Mouse (Mus musculus) heart, embryonic 14.5 days (tissue): Measurements from ENCODE around the gene Mapk8ip3. TPM values are rescaled to one million over a fixed set of nuclear protein-coding genes. Genes with fewer than 3 reads are reported as not detected.

Experiments used
- ATAC-seq: fragments of 200-750 bp; cut with Nextera tagmentation; 2 replicates; pipeline ENCODE4 v1.8.0; 2017; ENCODE audit warnings: low read depth, moderate TSS enrichment; ENCODE audit not compliant: insufficient number of reproducible peaks, insufficient read depth, low FRiP score
- H3K27ac ChIP-seq, 2 experiments: fragments of 200-500 bp in 1 of 2; fragments of 300-500 bp in 1 of 2; sonication (generic) in 1 of 2; replicated peaks in 1 of 2; 2 replicates each; pipeline ENCODE4 v1.5.1; 2012 to 2014; ENCODE audit warnings: low read depth in 2 of 2, low read length in 2 of 2, control low read depth in 1 of 2, mild to moderate bottlenecking in 1 of 2, mixed read lengths in 1 of 2; ENCODE audit not compliant: control insufficient read depth in 1 of 2, insufficient read depth in 1 of 2
- H3K27me3 ChIP-seq: fragments of 300-500 bp; sonication (generic); 2 replicates; pipeline ENCODE4 v1.6.1; 2014; ENCODE audit warnings: mild to moderate bottlenecking, low read length, control low read depth; ENCODE audit not compliant: control insufficient read depth, insufficient read depth
- H3K36me3 ChIP-seq: fragments of 300-500 bp; sonication (generic); 2 replicates; pipeline ENCODE4 v1.6.1; 2014; ENCODE audit warnings: mild to moderate bottlenecking, control low read depth, low read length, mixed read lengths; ENCODE audit not compliant: control insufficient read depth, insufficient read depth
- H3K4me1 ChIP-seq, 2 experiments: fragments of 200-500 bp in 1 of 2; fragments of 300-500 bp in 1 of 2; sonication (generic) in 1 of 2; 2 replicates each; pipeline ENCODE4 v1.6.1; 2012 to 2014; ENCODE audit warnings: low read length in 2 of 2, control low read depth in 1 of 2, mixed read lengths in 1 of 2; ENCODE audit not compliant: control insufficient read depth in 2 of 2, insufficient read depth in 2 of 2
- H3K4me2 ChIP-seq: fragments of 300-500 bp; sonication (generic); 2 replicates; pipeline ENCODE4 v1.6.1; 2014; ENCODE audit warnings: mild to moderate bottlenecking, low read length
- H3K4me3 ChIP-seq, 2 experiments: fragments of 200-500 bp in 1 of 2; fragments of 300-500 bp in 1 of 2; sonication (generic) in 1 of 2; 2 replicates each; pipeline ENCODE4 v1.5.1; 2012 to 2014; ENCODE audit warnings: low read length in 2 of 2, mild to moderate bottlenecking in 2 of 2, control low read depth in 1 of 2, low read depth in 1 of 2, moderate library complexity in 1 of 2; ENCODE audit not compliant: control insufficient read depth in 1 of 2, insufficient read depth in 1 of 2
- H3K9ac ChIP-seq: fragments of 300-500 bp; sonication (generic); 2 replicates; pipeline ENCODE4 v1.6.1; 2014; ENCODE audit warnings: mild to moderate bottlenecking, low read length
- H3K9me3 ChIP-seq: fragments of 300-500 bp; sonication (generic); 2 replicates; pipeline ENCODE4 v1.6.1; 2016; ENCODE audit warnings: low read length, control low read depth; ENCODE audit not compliant: control insufficient read depth
- WGBS: fragments of 180-500 bp; shearing (Covaris S2); extraction: QIAGEN DNeasy Blood & Tissue Kit; methylation state at CpG from one replicate; pipeline ENCODE4 v1.1.7; 2014; 5-methylcytosine and 5-hydroxymethylcytosine counted together
- polyA plus RNA-seq: library from polyadenylated mRNA; unstranded; fragments of >200 nt; fragmentation: Nextera tagmentation; extraction: Ambion mirVana; gene quantifications from 2 replicates; pipeline ENCODE4 v1.2.1, GENCODE M21; 2014

The Mapk8ip3 gene
- polyA plus RNA-seq, 1 experiment from 2014 or later, result 27.8 TPM

- peak within 1 kb of the TSS; percentile 75 to 84 for H3K27ac ChIP-seq
- ATAC-seq, result peak; percentile 34; the same call in 1 of the 2 replicates
- no peaks in the 10 kb centered on the region for H3K27me3 ChIP-seq
- peaks cover 13 to 36% of the 10 kb centered on the region in 2 experiments for H3K4me1 ChIP-seq
- H3K4me3 ChIP-seq, result peak within 1 kb of the TSS; percentile 69 to 81
- H3K36me3 ChIP-seq, result peaks cover 70% of the 10 kb centered on the region
- H3K4me2 ChIP-seq, result peak within 1 kb of the TSS; percentile 72
- no peaks in the 10 kb centered on the region for H3K9me3 ChIP-seq
- H3K9ac ChIP-seq, result peak within 1 kb of the TSS; percentile 91
- under 1% methylated on average over 62 of the region's 62 CpGs for WGBS
Measured at GRCm38 (mm10) chr17:24894995-24895547, 41.7 kb downstream of the Mapk8ip3 start, which contains the start of the genes Eme2 and Mrps34. Gene Eme2, minus strand, starts transcription at chr17:24895087. Gene Mrps34, plus strand, starts transcription at chr17:24895116.

- Histone ChIP-seq H3K27ac (peak overlapping the region; percentile 68 to 84), H3K9me3 (no peaks in the 10 kb centered on the region), H3K4me3 (peak overlapping the region; percentile 69 to 81), H3K4me2 (peak overlapping the region; percentile 72), H3K36me3 (peaks cover 70% of the 10 kb centered on the region), H3K27me3 (no peaks in the 10 kb centered on the region), H3K4me1 (peaks cover 13 to 34% of the 10 kb centered on the region in 2 experiments), H3K9ac (peak overlapping the region; percentile 91)
- ATAC-seq, result no peak
- 9% methylated on average over 31 of the region's 31 CpGs for WGBS
Measured at GRCm38 (mm10) chr17:24894061-24894994, 42.4 kb downstream of the Mapk8ip3 start.

GRCm38 (mm10) chr17:24893276-24893675 lies 43.5 kb downstream of the Mapk8ip3 start:
- Histone ChIP-seq H3K4me2 (no peak overlapping the region), H3K9ac (no peak overlapping the region), H3K27ac (no peak overlapping the region), H3K27me3 (no peaks in the 10 kb centered on the region), H3K36me3 (peaks cover 70% of the 10 kb centered on the region), H3K9me3 (no peaks in the 10 kb centered on the region), H3K4me3 (no peak overlapping the region), H3K4me1 (peaks cover 13 to 27% of the 10 kb centered on the region in 2 experiments)
- ATAC-seq, result no peak
- 95% methylated on average over 2 of the region's 2 CpGs for WGBS

GRCm38 (mm10) chr17:24892785-24893184 lies 44.0 kb downstream of the Mapk8ip3 start:
- Histone ChIP-seq H3K9ac (no peak overlapping the region), H3K4me1 (peaks cover 14 to 27% of the 10 kb centered on the region in 2 experiments), H3K9me3 (no peaks in the 10 kb centered on the region), H3K4me3 (no peak overlapping the region), H3K4me2 (no peak overlapping the region), H3K27ac (no peak overlapping the region), H3K36me3 (peaks cover 70% of the 10 kb centered on the region), H3K27me3 (no peaks in the 10 kb centered on the region)
- WGBS, result 89% methylated on average over 12 of the region's 12 CpGs
- ATAC-seq, result no peak

- no peak overlapping the region for H3K9ac ChIP-seq
- H3K4me3 ChIP-seq, result no peak overlapping the region
- H3K27ac ChIP-seq, result no peak overlapping the region
- no peaks in the 10 kb centered on the region for H3K27me3 ChIP-seq
- ATAC-seq, result no peak
- peaks cover 62% of the 10 kb centered on the region for H3K36me3 ChIP-seq
- no peaks in the 10 kb centered on the region for H3K9me3 ChIP-seq
- H3K4me2 ChIP-seq, result no peak overlapping the region
- WGBS, result 82% methylated on average over 12 of the region's 13 CpGs
- peaks cover 14 to 26% of the 10 kb centered on the region in 2 experiments for H3K4me1 ChIP-seq
Measured at GRCm38 (mm10) chr17:24891321-24891720, 45.5 kb downstream of the Mapk8ip3 start.

GRCm38 (mm10) chr17:24890151-24891092 lies 46.4 kb downstream of the Mapk8ip3 start:
- Histone ChIP-seq H3K4me2 (no peak overlapping the region), H3K9ac (no peak overlapping the region), H3K9me3 (no peaks in the 10 kb centered on the region), H3K4me3 (no peak overlapping the region), H3K36me3 (peaks cover 62% of the 10 kb centered on the region), H3K4me1 (peaks cover 15 to 23% of the 10 kb centered on the region in 2 experiments), H3K27me3 (no peaks in the 10 kb centered on the region), H3K27ac (no peak overlapping the region)
- WGBS, result 87% methylated on average over 19 of the region's 19 CpGs
- no peak for ATAC-seq

GRCm38 (mm10) chr17:24888862-24889261 lies 47.9 kb downstream of the Mapk8ip3 start:
- Histone ChIP-seq H3K4me1 (peaks cover 11 to 21% of the 10 kb centered on the region in 2 experiments), H3K4me2 (no peak overlapping the region), H3K27me3 (no peaks in the 10 kb centered on the region), H3K9me3 (no peaks in the 10 kb centered on the region), H3K4me3 (no peak overlapping the region), H3K27ac (no peak overlapping the region), H3K9ac (no peak overlapping the region), H3K36me3 (peaks cover 68% of the 10 kb centered on the region)
- 93% methylated on average over 3 of the region's 3 CpGs for WGBS
- no peak for ATAC-seq
